Mouse (Mus musculus) brain, embryonic 18.5 days (tissue): ENCODE data around the gene Ddx41.

ENCODE experiments used
- DNase-seq: peaks from one replicate; pipeline ENCODE4 v3.0.0-alpha.2; 2012; ENCODE audit warnings: low read depth, low spot score

Ddx41 gene

DNA sequence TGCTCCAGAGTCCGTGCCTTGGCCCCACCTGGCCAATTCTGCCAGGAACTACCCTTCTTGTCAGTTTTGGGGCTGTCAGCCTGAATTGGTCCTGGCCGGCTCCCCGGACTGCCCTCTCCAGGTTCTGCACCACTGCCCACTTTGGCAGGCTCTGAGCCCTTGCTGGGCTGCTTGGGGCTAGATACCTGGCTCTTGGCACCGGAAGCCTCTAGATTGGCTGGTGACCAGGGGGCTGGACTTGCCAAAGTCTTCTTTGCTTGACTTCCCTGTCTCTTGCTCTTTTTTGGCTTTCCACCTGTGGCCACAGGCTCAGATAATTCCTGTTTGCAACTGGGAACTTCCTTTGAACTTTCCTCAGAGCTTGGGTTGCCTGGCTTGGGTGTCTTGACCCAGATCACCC lies 6.4 kb upstream of the Ddx41 start:
- DNase-seq = no peak

GRCm38 (mm10) chr13:55540933-55541332 lies 4.5 kb upstream of the Ddx41 start:
- no peak for DNase-seq

DNA sequence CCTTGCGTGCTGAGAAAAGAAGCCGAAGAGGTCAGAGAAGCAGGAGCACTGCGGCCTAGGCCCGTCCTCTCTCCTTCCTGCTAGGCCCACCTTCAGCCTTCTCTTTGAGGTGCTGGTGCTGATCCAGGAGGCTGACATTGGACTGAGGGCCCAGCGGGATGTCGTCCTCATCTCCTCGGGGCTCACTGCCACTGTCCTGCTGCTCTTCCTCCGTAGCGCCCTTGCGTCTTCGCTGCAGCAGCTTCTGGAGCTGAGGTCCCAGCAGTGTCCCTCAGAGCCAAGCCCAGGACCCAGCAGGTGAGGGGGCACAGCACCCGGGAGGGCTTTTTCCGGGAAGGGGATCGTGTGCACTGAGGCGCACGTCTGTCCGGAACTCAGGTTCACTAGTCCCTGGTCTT lies 663 bp downstream of the Ddx41 start:
- no peak for DNase-seq

DNA sequence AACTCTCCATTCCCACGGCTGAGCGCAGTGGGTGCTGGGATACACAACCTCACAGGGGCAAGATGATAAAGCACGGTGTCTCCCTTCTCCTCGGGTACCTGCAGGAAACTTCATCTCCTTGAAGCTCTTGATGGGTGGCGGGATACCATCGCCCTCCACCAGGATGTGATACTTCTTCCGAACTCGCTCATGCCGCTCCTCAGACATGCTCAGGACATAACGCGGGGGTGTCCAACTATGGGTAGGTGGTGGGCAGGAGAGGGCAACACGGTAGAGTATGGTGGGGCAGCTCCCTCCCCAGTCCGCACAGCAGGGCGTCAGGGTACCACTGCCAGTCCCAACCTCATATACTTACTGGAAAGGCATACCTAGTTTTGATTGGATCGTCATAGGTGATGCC lies 1.3 kb downstream of the Ddx41 start:
- DNase-seq = no peak

DNA sequence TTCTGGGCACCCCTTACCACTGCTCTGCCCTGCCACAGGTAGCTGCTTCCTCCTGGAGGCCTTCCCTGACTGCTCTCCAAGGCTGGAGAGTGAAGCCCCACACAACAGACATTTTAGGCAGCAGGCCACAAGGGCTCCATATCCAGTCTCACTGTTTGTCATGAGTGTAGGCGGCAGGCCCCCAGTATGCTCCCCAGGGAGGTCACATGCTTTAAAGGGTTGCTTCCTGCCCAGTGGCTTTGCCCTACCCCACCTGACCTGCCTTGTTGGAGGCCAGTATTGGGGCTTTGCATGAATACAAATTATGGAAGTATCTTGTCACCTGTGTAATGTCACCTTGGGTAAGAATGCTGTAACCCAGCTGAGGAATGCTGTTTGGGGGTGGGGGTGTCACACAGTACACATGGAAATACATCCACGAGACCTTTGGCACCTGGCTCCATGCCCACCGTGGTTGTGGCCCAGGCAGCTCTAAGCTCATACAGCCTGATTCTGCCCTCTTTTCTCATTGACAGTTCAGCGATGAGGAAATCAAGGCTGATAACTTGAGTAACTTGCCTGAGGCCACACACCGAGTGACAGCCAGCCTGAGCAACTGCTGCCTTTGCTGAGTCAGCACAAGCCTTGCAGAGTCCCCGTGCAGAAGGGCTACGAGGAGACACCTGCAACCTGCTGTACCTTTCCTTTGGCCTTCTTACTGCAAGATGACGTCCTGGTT lies 7.1 kb downstream of the Ddx41 start, which contains the start of gene Dok3:
TSS of gene Dok3 (minus strand) at position 99 of the 718 bp plus-strand sequence.
- no peak for DNase-seq

GRCm38 (mm10) chr13:55527834-55528772 lies 8.4 kb downstream of the Ddx41 start:
- no peak for DNase-seq

DNA sequence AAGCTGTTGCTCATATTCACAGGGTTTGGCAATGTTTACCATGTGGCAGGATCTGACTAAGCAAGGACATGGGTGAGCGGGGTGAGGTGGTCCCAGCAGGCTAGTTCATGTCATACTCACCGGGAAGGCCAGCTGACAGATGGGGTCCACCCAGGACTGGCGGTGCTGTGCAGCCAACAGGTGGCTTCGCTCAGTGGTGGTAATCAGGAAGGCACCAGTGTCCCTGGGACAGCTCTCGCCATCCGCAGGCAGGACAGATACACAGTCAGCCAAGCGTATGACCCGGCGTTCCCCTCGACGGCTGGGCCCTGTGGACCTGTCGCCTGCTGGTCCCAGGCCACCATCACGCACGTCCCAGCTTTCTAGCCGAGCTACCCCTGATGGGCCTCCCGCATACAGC lies 9.2 kb downstream of the Ddx41 start:
- DNase-seq = no peak

DNA sequence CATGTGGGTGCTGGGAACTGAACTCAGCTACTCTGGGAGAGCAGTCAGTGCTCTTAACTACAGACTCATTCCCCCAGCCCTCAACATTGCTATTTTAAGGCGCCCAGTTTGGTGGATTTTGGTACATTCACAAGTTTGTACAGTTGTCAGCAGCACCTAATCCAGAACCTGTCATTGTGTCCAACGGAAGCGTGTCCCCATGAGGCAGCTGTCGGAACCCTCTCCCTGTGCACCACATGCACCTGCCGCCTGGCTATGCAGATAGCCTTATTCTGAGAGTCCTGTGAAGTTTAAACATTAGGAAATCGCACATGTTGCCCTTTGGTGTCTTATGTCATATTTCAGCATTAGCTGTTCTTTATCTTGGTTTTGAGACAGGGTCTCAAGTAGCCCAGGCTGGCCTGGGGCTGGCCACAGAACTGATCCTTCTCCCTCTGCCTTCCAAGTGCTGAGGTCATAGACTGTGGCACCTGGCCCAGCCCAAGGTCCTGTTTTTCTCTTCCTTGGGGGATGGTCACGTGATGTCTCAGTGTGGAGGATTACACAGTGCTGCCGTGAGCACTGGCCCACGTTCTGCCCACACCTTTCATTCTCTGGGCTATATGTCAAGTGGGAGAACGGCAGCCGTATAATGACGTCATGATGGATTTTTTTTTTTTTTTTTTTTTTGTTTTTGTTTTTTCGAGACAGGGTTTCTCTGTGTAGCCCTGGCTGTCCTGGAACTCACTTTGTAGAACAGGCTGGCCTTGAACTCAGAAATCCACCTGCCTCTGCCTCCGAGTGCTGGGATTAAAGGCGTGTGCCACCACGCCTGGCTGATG lies 10.5 kb downstream of the Ddx41 start:
- no peak for DNase-seq

- no peak for DNase-seq
These were observed 12.4 kb downstream of the Ddx41 start for GRCm38 (mm10) chr13:55523951-55524600.

- DNase-seq = no peak
These were observed 13.2 kb downstream of the Ddx41 start for GRCm38 (mm10) chr13:55523278-55523677.

DNA sequence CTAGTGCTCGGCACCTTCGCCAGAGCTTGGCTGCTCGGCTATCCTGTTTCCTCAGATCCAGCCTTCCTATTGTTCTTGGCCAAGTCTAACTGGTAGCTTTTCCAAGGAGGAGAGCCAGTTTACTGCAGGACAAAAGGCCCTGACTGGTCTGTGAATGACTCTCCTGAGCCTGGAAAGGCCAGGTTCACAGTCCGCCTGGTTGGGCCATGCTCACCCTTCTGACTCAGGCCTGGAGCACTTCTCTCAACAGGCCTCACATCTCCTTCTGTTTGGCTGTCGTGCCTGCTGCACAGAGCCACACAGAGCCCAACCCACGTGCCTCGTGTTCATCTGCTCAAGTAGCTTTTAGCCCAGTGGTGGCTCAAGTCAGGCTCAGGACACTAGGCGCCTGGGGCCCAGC lies 13.7 kb downstream of the Ddx41 start:
- no peak for DNase-seq

DNA sequence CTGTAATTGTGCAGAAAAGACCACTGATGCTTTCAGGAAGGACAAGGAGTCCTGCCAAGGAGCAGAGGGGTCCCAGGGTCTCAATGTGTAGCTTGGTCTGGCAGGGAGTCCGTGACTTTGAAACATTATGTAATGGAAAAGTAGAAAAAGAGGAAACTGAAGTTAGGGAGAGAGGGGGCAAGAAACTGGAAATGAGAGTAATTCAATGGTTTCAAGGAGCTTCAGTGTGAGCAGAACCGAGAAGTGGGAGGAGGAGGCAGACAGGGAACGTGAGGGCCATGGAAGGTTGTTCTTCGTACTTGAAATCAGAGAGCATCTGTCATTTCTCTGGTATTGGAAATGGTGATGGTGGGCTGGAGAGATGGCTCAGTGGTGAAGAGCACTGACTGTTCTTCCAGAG lies 16.9 kb downstream of the Ddx41 start:
- DNase-seq = no peak

- peak; percentile 63 for DNase-seq
These were observed 19.5 kb downstream of the Ddx41 start for GRCm38 (mm10) chr13:55516955-55517354.

GRCm38 (mm10) chr13:55513828-55514227 lies 22.6 kb downstream of the Ddx41 start:
- no peak for DNase-seq

DNA sequence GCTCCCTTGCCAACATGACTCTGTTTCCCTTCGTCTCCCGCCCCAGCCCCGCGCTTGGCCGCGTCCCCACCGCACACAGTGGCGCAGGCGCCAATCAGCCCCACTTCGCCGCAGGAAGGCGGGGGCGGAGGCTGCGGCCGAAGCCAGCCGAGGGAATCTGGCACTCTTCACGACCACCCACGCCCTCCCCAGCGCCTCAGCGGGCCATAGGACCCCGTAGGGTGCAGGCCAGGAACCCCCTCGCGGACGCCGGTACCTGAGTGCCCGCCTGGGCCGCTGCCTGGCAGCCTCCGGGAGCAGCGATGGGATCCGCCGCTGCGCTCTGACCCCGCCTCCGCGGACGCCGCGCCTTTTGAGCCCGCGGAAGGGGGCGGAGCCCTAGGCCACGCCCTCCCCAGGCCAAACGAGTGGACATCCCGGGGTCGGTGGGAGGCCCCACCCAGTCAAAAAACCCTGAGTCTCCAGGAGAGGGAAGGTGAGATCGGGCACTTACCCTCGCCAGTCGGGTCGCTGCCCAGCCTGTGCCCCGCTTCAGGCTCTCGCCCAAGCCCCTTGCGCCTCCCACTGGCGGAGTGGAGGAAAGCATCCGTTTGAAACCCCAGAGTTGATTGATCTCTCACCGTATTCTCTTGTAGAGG lies 23.2 kb downstream of the Ddx41 start, which contains the start of gene Pdlim7:
TSS of gene Pdlim7 (minus strand) at position 566 of the 638 bp plus-strand sequence.
- peak; percentile 54 for DNase-seq

GRCm38 (mm10) chr13:55512379-55513031 lies 24.0 kb downstream of the Ddx41 start:
- DNase-seq = no peak

DNA sequence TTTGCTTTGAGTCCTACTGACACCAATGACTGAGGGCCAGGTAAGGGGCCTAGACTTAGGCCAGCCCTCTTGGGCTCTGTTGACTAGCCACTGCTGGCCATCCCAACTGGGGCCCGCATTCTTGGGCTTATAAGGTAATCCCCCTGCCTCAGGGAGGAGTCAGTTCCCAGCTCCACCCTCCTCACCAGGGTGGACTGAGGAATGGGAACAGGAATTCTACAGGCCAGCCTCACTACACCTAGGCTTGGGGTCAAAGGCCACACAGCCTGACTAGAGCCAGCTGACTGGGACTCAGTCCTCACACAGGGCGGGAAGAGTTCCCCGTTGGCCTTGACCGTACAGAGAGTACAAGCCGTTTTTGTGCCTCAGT lies 25.0 kb downstream of the Ddx41 start:
- no peak for DNase-seq

DNA sequence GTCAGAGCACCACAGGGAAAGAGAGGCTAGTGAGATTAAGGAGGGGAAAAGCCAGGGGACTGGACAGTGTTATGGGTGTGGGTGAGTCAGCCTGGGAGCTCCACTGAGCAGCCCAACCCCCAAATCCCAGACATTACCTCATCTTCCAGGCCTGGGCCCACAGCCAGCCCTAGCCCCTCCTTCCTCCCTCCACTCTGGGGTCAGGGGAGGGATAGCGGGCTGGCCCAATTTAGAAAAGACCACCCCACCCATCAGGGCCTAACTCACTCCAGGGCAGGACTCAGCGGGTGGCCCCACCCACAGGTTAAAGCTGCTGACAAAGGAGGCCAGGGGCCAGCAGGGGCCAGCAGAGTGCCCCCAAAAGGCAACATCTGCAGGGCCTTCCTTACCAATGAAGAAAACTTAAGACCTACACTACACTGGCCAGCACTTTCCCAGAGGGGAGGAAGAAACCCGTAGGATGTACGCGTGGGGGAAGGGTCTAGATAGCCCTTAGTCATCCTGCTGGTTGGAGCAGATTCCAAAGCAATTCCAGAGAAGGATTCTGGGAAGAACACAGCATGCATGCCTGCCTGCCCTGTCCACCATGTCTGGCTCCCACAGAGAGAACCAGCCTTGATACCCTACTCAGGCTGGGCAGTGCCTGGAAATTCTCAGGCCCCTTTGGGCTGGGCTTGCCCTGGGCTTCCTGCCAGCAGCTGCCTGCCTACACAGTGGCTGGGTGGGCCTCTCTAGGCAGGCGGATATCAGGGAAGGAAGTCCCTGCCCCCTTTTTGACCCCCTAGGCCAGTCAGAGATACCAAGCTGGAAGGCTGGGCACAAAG lies 25.6 kb downstream of the Ddx41 start:
- no peak for DNase-seq

GRCm38 (mm10) chr13:55510332-55510667 lies 26.2 kb downstream of the Ddx41 start:
- no peak for DNase-seq

- no peak for DNase-seq
These were observed 27.9 kb downstream of the Ddx41 start for GRCm38 (mm10) chr13:55508531-55508930.
